ENCODE assay signal across 9 mouse cellular contexts in genomic region chr4:11895857-11896825, GRCm38 (mm10).
DNase-seq lines count a peak whose midpoint lies in the region; ATAC-seq and TF ChIP-seq lines count a peak whose summit lies in the region.
"Had no signal": no experiment of that assay in that cellular context is flagged by ENCODE, and none has a peak within 500 bp of the region (broad histone marks: within the 10 kb centered on the region; RNA-seq: fewer than 3 reads in every experiment).

No protein-coding gene starts in this region.

- peak; percentile 60 for DNase-seq in ovary, adult 18-20 months (ENCODE audit: low spot score)
- DNase-seq in ovary, postnatal 14 days (ENCODE audit: low spot score): no peak
- peak; percentile 89 for DNase-seq in adrenal gland, postnatal 14 days
- peak; percentile 34 for DNase-seq in heart, postnatal 4 days
- DNase-seq in stomach, postnatal 0 days (ENCODE audit: low spot score): no peak
- no peak for DNase-seq in gastrocnemius, postnatal 14 days
- DNase-seq in gastrocnemius, postnatal 4 days (ENCODE audit: low spot score in 2 of 2): no peak

- H3K27ac ChIP-seq in stomach, postnatal 0 days (replicated peaks): no peak overlapping the region
- H3K27ac ChIP-seq: hindbrain, postnatal 0 days; macrophage had no signal

- H3K9me3 ChIP-seq in stomach, postnatal 0 days (ENCODE audit: control insufficient read depth, low read length): no peaks in the 10 kb centered on the region

- H3K4me2 ChIP-seq in stomach, postnatal 0 days (replicated peaks; ENCODE audit: low read depth): no peak overlapping the region

- no peaks in the 10 kb centered on the region for H3K27me3 ChIP-seq in stomach, postnatal 0 days (ENCODE audit: control insufficient read depth, insufficient read depth, low read length)

- H3K4me1 ChIP-seq in stomach, postnatal 0 days (replicated peaks; ENCODE audit: control insufficient read depth, insufficient read depth): peaks cover 3% of the 10 kb centered on the region; the same call in 1 of the 2 replicates

- intact Hi-C loops in gastrocnemius, postnatal 14 days (cut with DNase I; ENCODE audit: low total_unique reads): no loop called here

- H3K4me3 ChIP-seq in stomach, postnatal 0 days (ENCODE audit: low read depth, low read length): no peak overlapping the region

- no peak for TF ChIP-seq CTCF in stomach, postnatal 0 days (IDR thresholded peaks at IDR 0.05; ENCODE audit: low read depth)

- peak; percentile 56; the same call in 1 of the 2 replicates for ATAC-seq in stomach, postnatal 0 days (ENCODE audit: low FRiP score, low TSS enrichment)
- ATAC-seq: hindbrain, postnatal 0 days had no signal

- no peak overlapping the region for H3K9ac ChIP-seq in stomach, postnatal 0 days (ENCODE audit: low read length)

- no peak for TF ChIP-seq EP300 in stomach, postnatal 0 days (optimal IDR thresholded peaks at IDR 0.05)

- 57% methylated on average over 6 of the region's 6 CpGs for WGBS in stomach, postnatal 0 days

- H3K36me3 ChIP-seq in stomach, postnatal 0 days (ENCODE audit: control insufficient read depth, insufficient read depth, low read length): no peaks in the 10 kb centered on the region

Comparison
In these comparisons a context has a peak if more than half of its experiments do, and no peak if none do; other contexts are left out.
1. DNase-seq: peak in ovary, adult 18-20 months (single experiment), adrenal gland, postnatal 14 days (single experiment) and heart, postnatal 4 days (single experiment); none in ovary, postnatal 14 days (single experiment), stomach, postnatal 0 days (single experiment), gastrocnemius, postnatal 14 days (single experiment) and gastrocnemius, postnatal 4 days (0 of 2).